Mouse (Mus musculus) left cerebral cortex, postnatal 10 days (tissue): ENCODE measurements around the gene Entpd1. TPM values are rescaled to one million over a fixed set of nuclear protein-coding genes. Genes with fewer than 3 reads are reported as not detected.

Experiments
- DNase-seq, 2 experiments: peaks; one replicate each; pipeline ENCODE4 v3.0.0; 2021 to 2022; ENCODE audit warnings: low spot score in 2 of 2, mixed read lengths in 1 of 2; ENCODE audit errors: extremely low spot score in 1 of 2
- intact Hi-C: fragments of 180-260 bp; cut with DNase I; formaldehyde crosslinking; loops from one replicate; pipeline ENCODE4 v1.15.1; 2025
- total RNA-seq, 2 experiments: library from RNA; stranded (reverse); gene quantifications; 2 replicates each; pipeline ENCODE4 v1.2.3; 2021

Gene Entpd1
- total RNA-seq, 2 experiments from 2014 or later, result 18.7 to 20.2 TPM

DNA sequence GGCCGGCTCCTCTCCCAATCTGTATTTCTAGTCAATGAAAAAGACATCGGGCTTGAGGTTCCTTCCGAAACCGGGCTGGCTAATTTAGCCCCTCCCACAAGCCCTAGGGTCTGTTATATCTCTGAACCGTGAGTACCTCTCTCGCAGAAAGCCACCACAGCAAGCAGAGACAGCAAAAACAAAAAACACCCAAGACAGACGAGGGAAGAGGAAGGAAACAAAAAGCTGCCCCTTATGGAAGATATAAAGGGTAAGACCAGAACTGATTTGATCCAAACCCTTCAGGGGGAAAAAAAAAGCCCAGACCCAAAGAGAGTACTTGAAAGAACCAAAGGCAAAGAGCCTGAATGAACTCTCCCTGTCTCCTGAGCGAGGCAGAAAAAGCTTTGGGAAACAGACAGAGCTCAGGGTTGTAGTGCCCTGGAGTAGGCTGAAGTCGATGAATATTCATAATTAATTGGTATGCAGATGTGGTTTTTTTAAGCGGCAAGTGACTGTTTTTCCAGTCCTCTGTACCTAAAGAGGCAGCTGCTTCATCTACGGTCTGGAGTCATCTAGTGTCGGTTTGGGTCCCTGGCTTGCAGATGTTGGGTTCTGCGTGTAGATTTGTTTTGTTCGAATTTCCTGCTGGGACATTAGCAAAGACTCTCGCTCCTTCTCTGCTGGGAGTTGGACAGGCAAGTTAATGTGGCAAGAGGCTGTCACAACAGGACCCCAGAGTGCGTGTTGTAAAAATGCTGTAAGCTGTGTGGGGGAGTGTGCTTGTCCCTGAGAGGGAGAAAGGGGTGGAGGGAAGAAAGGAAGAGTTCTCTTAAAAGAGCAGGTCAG, 47.7 kb downstream of the Entpd1 start:
- DNase-seq, result peak; percentile 19 to 29
- intact Hi-C loops, result no loop called here

DNA sequence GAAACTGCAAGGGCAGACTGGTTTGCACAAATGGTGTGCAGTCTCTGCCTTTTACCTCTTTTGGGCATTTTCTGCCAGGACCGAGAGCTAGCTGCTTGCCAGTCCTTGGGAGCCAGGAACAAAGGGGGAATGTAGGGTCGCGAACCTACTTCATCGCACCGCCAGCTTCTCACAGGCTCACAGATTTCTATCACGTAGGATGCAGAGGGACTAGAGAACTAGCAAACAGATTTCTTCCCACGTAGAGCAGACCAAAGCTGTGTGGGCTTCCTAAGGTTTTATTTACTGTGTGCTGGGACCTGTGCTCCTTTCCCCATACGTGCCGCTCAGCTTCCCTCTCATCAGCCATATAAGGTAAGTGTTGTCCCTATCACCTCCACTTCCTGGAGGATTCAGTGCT, 48.3 kb downstream of the Entpd1 start:
- intact Hi-C loops, result no loop called here
- DNase-seq, result peak in 1 of 2 experiments; percentile 18

DNA sequence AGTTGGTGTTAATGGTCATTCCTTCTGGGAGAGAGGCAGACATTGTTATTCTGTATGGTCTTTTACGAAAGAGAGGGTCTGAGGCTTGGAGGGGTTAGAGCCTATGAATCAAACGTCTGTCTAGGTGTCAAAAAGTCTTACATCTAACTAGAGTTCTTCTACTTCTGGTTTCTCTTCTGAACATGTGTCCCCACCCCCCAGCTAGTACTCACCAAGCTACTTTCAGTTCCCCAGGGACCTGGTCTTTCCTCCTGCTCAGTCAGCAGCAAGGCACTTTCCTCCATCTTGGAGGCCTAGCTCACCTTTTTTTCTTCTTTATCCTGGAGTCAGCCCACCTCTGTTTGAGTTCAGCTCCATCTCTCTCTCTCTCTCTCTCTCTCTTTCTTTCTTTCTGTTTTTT, 48.9 kb downstream of the Entpd1 start:
- intact Hi-C loops, result no loop called here

DNA sequence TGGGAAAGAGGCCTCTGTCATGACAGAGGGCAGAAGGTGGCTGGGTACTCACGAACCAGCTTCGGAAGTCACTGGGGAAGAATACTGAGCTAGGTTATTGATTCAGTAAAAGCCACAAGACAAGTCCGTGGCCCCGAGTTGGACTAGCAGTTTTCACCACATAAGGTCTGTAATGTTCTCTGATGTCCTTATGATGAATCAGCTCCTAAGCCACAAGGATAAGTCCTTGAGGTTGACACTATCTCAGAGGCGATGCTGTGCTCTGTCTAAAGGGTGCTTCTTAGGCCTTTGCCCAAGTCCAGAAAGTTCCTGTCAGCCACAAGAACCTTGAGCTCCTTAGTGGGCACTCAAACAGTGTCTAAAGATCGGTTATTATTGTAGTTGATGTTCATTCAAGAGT, 49.7 kb downstream of the Entpd1 start:
- intact Hi-C loops, result no loop called here

More for the DNA sequence above, 48.9 kb downstream of the Entpd1 start:
- no peak for DNase-seq

DNA sequence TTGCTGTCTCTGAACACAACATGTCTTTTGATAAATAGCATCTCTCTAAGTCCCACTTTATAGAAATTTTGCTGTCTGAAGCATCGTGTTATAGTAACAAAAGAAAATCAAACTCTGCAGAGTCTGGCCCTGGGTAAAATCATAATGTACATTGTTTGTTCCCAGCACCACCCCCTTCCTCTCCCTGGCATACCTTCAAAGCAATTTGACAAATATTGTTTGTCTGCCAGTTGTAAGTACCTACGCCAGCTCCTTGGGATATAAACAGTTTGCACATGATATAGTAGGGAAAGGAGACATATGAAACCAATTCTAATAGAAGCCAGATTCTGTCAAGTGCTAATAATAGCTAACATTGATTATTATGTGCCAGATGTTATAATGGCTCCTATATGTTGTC, 50.6 kb downstream of the Entpd1 start:
- intact Hi-C loops, result no loop called here
- DNase-seq, result peak in 1 of 2 experiments; percentile 19

More for the DNA sequence above, 49.7 kb downstream of the Entpd1 start:
- DNase-seq, result no peak

DNA sequence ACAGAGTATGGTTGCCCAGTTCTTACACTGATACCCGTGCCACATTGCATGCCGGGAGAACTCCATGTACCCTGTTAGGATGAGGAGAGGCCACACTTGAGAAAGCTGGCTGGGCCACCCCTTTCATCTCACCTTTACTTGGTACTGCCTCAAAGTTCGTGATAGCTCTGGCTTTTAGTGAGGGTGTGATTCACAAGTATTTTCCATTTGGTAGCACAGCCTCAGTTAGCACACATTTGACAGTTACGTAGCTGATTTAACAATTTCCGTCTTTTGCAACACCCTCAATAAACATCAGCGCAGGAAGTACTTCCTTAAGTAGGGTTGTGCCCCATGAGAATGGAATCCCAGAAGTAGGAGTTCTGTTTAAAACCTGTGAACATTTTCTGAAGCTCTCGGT, 53.6 kb downstream of the Entpd1 start:
- intact Hi-C loops, result no loop called here
- no peak for DNase-seq

DNA sequence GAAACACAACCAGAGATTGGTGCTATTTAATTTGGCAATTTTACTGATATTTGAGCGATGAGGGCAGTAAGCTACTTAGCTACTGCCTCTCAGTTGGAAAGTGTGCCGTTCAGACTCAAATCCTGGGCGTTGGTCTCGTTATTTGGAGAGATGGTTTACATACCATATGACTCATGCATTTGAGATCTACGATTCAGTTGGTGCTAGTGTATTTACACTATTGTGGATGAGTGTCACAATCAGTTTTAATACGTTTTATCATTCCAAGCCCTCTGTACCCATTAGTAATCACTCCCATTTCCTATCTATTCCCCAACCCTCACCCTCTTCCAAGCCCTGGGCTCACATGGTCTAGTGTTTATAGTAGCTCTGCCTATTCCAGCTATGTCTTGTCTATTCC, 54.9 kb downstream of the Entpd1 start:
- intact Hi-C loops, result no loop called here
- no peak for DNase-seq

DNA sequence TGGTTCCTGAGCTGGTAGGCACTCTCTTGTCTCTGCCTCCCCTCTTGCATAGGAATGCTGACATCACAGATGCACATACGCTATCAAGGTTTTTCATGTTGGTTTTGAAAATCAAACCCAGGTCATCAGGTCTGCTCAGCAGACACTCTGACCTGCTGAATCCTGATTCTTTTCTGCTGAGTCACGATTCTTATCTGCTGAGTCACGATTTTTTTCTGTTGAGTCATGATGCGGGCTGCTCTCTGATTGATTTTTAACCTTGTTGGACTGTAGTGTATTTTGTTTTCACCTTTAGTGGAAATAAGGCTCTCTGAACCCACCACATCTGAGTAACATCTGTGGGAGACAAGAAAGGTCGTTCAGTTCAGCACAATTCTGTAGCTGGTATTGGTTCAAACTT, 63.2 kb downstream of the Entpd1 start:
- intact Hi-C loops, result no loop called here
- DNase-seq, result no peak

DNA sequence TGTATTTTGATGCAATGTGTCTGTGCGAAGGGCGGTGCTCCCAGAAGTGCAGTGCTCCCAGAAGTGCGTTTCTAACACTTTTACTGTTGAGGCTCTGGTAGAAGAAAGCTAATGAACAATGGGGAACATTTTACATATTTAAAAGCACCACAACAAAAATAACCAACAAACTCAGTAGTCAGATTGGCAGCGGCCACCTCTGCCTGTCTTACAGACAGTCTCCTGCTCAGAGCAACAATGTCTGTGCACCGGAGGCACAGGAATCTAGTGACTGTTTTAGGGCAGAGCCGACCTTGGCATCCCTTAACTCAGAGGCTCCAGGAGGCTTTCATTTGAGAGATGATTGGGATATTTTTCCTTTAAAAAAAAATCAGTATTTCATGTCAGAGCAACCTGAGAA, 65.9 kb downstream of the Entpd1 start:
- intact Hi-C loops, result no loop called here

DNA sequence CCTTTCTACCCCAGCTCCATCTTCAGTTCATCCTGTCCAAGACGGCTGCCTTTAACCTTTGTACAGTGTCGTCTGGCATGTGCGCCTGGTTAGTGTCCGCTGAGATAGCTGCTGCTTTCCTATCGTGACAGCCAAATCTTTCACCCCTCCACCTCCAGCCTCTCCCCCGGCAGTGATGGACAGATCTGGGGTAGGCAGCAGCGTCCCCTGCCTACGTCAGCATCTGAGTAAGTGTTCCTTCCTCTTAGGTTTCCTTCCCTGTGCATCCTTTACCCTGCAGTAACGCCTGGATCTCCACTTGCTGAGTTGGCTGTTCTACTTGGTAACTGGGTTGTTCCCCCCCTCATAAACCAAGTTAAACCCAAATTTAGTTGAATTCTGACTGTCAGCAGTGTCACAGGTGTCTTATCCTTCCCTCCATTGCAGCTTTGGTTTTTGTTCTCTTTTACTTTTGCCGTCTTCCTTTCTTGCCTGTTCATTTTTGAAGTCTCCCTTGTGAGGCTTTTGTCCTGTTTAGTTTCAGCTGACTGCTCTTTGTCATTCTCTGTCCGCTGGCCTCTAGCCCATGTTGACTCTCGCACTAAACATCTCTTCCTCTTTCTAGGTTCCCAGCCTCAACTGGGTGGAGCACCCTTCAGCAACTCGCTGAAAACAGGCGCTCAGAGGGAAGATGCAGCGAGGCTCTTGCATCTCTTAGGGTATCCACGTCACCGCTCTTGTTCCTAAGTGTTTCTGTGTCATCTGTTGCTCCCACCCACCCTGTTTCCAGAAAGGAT, 66.6 kb downstream of the Entpd1 start:
- intact Hi-C loops, result no loop called here
- DNase-seq, result peak; percentile 17 to 53

More for the DNA sequence above, 65.9 kb downstream of the Entpd1 start:
- no peak for DNase-seq

DNA sequence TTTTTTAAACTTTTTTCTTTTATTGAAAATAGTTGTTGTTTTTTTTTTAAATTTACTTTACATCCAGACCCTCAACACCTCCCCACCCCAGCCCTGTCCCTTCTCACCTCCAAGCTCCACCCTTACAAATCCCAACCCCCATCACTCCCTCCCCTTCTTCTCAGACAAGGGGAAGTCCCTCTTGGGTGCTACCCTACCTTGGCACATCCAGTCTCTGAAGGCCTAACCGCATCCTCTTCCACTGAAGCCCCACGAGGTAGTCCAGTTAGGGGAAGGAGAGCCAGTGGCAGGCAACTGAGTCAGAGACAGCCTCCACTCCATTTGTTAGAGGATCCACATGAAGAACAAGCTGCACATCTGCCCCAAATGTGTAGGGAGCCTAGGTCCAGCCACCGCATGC, 67.5 kb downstream of the Entpd1 start:
- no peak for DNase-seq
- intact Hi-C loops, result no loop called here

DNA sequence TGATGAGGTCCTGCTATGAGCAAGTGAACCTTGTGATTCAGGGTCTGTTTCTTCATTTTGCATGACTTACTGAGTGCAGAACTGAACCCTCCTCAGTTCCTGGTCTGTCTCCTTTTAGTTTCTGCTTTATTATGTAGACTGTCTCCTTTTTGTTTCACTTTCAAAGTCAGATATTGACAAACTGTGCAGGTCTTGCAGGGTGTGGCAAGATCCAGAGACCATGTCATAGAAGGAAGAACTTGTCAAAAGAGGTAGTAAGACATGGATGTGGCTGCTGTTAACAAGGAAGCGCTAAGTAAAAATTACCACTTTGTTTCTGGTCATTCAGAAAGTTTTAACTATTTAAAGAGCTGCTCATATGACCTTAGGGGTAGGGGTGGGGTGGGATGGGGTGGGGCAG, 72.0 kb downstream of the Entpd1 start:
- intact Hi-C loops, result no loop called here
- no peak for DNase-seq

DNA sequence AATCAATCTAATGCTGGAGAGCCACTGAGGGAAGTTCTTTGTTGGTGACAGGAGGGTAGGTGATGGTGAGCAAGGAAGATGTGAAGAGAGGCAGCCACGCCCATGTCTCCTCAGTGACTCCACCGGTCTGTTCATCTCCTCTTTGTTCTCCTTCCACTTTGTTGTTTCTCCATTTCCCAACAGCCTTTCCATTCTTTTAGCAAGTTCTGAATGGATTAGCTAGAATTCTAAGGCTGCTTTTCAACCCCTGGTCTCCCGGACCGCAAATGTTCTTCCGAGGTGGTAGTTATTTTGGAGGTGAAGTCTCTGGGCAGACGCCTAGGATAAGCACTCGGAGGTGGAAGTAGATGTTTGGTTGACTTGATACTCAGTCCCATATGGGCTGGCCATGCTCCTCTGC, 72.4 kb downstream of the Entpd1 start:
- DNase-seq, result no peak
- intact Hi-C loops, result no loop called here

DNA sequence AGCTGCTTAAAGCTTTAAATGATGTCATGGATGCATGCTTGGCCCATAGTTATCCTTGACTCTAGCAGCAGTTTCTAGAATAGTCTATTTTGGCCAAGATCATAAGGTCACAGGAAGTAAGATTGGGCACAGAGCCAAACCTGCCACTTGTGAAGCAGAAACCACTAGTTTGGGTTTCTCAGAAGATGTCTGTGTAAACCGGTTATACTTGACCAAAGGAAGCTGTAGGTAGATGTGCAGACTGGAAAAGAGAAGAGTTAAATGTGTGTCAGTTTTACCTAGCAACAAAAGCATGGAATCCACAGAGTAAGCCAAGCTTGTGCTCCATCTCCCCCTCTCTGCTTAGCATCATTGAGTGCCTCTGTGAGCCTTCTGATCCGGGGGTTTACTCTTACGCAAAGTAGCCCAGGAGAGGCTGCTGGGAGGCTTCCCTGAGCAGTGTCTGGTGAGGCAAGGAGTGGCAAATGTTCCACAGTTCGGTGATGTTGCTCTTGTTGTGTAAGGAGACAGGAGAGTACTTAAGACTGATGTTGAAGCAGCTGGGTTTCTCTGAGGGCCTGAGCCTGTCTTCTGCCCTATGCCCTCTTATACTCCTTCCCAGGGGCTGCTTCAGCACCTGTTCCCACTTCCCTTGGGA, 75.2 kb downstream of the Entpd1 start:
- intact Hi-C loops, result no loop called here
- DNase-seq, result no peak

DNA sequence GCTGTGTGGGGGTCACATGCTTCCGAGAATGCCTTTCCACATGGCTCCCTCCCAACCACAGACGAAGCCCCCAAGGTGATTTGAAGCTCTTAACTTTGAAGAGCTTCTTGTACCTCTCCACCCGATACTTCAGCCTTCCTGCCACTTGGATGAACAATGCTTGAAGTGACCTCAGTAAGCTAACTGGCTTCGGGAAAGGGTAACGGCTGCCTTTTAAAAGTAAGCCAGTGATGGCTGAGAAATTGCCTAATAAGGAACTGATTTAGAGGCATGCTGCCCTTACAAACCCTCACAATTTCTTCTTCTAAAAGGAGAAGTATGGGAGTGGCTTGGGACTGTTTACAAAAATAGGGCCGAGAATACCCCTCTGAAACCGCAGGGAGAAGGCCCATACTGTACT, 81.0 kb downstream of the Entpd1 start:
- intact Hi-C loops, result no loop called here

DNA sequence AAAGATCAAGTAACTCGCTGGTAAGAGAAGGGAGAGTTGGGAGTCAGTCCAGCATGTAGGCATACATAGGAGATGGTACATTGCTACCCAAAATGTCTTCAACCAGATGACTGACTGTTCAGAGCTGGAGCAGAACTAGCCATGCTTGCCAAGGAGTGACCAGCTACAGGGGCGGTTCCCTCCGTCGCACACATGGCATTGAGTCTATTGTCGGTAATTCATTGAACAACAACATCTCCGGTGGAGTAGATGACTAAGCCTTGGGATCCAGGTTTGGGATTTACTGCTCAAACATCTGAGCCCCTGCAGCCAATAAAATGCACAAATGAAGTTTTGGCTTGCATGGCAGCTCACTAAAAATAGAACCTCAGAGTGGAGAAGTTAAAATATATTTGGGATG, 84.0 kb downstream of the Entpd1 start:
- intact Hi-C loops, result no loop called here
- no peak for DNase-seq

More for the DNA sequence above, 81.0 kb downstream of the Entpd1 start:
- no peak for DNase-seq

DNA sequence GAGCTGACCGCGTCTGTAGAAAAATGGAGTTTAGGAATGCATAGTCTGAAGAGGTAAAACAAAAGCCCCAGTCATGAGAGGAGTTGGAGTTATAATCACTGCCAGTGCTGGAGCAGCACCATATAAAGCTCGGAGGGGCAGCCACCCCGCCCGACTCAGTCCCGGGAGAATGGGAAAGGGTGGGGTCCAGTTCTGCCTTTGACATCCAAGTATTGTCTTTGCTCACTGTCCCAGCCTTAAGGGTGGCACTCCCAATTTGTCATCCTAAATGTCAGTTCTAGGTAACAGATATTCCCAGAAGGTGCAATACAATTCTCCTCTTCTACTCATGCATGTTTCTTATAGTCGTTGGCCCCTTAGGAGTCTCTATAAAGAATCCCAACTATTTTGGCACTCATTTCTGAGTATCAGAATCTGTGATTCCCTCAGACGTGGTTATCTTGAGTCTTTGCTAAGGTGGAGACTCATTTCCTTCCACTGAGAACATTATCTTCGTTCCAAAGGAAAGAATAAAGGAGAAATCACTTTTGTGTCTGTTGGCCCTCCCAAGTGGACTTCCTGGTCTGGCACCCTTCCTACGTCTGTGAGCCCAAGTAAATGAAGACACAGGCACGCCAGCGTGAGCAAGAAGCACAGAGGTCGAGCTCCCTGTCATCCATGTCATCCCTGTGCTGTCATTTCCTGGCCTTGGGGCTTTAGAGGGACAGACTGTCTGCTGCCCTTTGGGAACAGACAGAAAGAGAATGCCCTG, 86.1 kb downstream of the Entpd1 start:
- intact Hi-C loops, result no loop called here
- DNase-seq, result no peak

DNA sequence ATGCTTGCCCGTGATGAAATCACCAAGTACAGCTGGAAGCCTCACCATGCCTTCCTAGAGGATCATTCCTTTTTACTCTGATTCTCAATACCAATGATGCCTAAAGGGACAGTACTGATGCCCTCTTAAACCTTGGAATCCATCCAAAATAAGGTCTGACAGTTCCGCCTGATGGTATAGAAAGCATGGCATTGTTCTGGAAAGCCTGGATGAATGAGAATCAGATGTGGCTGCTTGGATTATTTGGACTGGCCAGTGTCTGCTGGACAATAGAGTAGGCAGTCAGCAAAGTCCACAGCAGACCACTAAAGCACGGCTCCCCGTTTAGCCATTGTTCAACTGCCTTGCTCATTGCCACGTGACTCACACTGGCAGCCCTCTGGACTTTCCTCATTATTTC, 87.7 kb downstream of the Entpd1 start:
- no peak for DNase-seq
- intact Hi-C loops, result no loop called here

DNA sequence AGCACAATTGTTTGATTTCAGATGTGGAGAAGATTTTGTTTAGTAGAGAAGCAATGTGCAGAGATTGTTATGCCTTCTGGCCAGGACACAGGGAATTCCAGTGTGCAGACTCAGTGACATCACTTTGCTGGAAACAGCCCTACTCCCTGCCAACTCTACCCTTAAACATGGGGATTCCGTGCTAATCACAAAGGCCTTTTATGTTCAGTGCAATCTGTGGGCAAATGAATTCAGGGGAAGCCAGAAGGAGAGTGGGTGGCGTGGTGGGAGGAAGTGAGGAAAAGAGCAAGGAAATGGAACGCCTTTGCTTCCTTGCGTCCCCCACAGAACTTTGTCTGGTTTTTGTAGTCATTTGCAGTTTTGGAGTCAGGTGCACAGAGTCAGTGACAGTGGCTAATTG, 90.2 kb downstream of the Entpd1 start:
- intact Hi-C loops, result no loop called here
- peak in 1 of 2 experiments; percentile 46 for DNase-seq
